Mouse (Mus musculus) heart, adult 2 months (tissue): ENCODE measurements at regions not wholly inside any gene's neighbourhood (a gene's known extent, or its start where the extent isn't known, plus 50 kb on each side); places are given as distances from the start of the nearest gene placed in this dataset.

Experiments
- DNase-seq, 2 experiments: peaks; one replicate each; pipeline ENCODE4 v3.0.0; 2021
- H3K27ac ChIP-seq: fragments of 200-600 bp; 2 replicates; pipeline ENCODE4 v1.8.1; 2022
- H3K27me3 ChIP-seq: fragments of 200-500 bp; 2 replicates; pipeline ENCODE4 v1.6.1; 2012; ENCODE audit warnings: mild to moderate bottlenecking, low read length, inconsistent platforms, mixed read lengths; ENCODE audit not compliant: control insufficient read depth, insufficient read depth
- H3K36me3 ChIP-seq: fragments of 200-500 bp; 2 replicates; pipeline ENCODE4 v1.6.1; 2012; ENCODE audit warnings: low read length, inconsistent platforms; ENCODE audit not compliant: control insufficient read depth, insufficient read depth
- H3K4me1 ChIP-seq: fragments of 200-500 bp; 2 replicates; pipeline ENCODE4 v1.6.1; 2011; ENCODE audit warnings: low read length; ENCODE audit not compliant: control insufficient read depth, insufficient read depth
- H3K4me3 ChIP-seq: fragments of 200-600 bp; 2 replicates; pipeline ENCODE4 v1.8.1; 2022
- H3K79me2 ChIP-seq: fragments of 200-500 bp; replicated peaks from 2 replicates; pipeline ENCODE4 v1.6.1; 2012; ENCODE audit warnings: mild to moderate bottlenecking, inconsistent platforms, low read length, moderate library complexity, mixed read lengths; ENCODE audit not compliant: control insufficient read depth, insufficient read depth
- H3K9ac ChIP-seq: fragments of 200-500 bp; 2 replicates; pipeline ENCODE4 v1.6.1; 2012; ENCODE audit warnings: low read depth, mild to moderate bottlenecking, control low read depth, inconsistent platforms, low read length, mixed read lengths
- CTCF ChIP-seq: fragments of 200-600 bp; IDR thresholded peaks from 2 replicates; pipeline ENCODE4 v1.8.1; 2022; ENCODE audit warnings: antibody characterized with exemption, mild to moderate bottlenecking, moderate library complexity
- EP300 ChIP-seq: fragments of 200-500 bp; IDR thresholded peaks from 2 replicates; pipeline ENCODE4 v1.6.1; 2011; ENCODE audit warnings: low read depth, low read length, control low read depth; ENCODE audit not compliant: insufficient read depth
- POLR2A ChIP-seq: fragments of 200-500 bp; IDR thresholded peaks from 2 replicates; pipeline ENCODE4 v1.6.1; 2011; ENCODE audit warnings: mild to moderate bottlenecking, low read depth, low read length, control low read depth; ENCODE audit not compliant: insufficient read depth
- WGBS: fragments of 180-500 bp; shearing (Covaris S2); methylation state at CpG from one replicate; pipeline ENCODE4 v1.1.7; 2018; 5-methylcytosine and 5-hydroxymethylcytosine counted together
- intact Hi-C: fragments of 180-260 bp; cut with DNase I; formaldehyde crosslinking; loops from one replicate; pipeline ENCODE4 v1.15.1; 2025

- no peak for DNase-seq
- no peak overlapping the region for H3K9ac ChIP-seq
- intact Hi-C loops, result no loop called here
- no peaks in the 10 kb centered on the region for H3K79me2 ChIP-seq
- H3K4me1 ChIP-seq, result no peaks in the 10 kb centered on the region; the same call in 1 of the 2 replicates
- H3K27ac ChIP-seq, result no peak overlapping the region
- no peak overlapping the region for H3K4me3 ChIP-seq
- no peaks in the 10 kb centered on the region for H3K27me3 ChIP-seq
- no peak for TF ChIP-seq CTCF
- no peak for TF ChIP-seq POLR2A
- no peak for TF ChIP-seq EP300
- no peaks in the 10 kb centered on the region for H3K36me3 ChIP-seq
- WGBS, result 85% methylated on average over 22 of the region's 22 CpGs
Measured at GRCm38 (mm10) chr10:111782195-111782810, 190.2 kb upstream of the Krr1 start.

GRCm38 (mm10) chr10:111783496-111783895, 189.0 kb upstream of the Krr1 start:
- 83% methylated on average over 3 of the region's 3 CpGs for WGBS
- DNase-seq, result no peak
- intact Hi-C loops, result no loop called here

GRCm38 (mm10) chr10:111784065-111784853, 188.2 kb upstream of the Krr1 start:
- WGBS, result 50% methylated on average over 12 of the region's 12 CpGs
- H3K79me2 ChIP-seq, result no peaks in the 10 kb centered on the region
- H3K4me3 ChIP-seq, result no peak overlapping the region
- intact Hi-C loops, result no loop called here
- no peaks in the 10 kb centered on the region for H3K4me1 ChIP-seq
- no peak for TF ChIP-seq CTCF
- no peak for TF ChIP-seq POLR2A
- TF ChIP-seq EP300, result no peak
- peak in 1 of 2 experiments; percentile 48 for DNase-seq
- H3K9ac ChIP-seq, result no peak overlapping the region
- no peaks in the 10 kb centered on the region for H3K27me3 ChIP-seq
- peak overlapping the region; percentile 2; the same call in 1 of the 2 replicates for H3K27ac ChIP-seq
- H3K36me3 ChIP-seq, result no peaks in the 10 kb centered on the region

More at GRCm38 (mm10) chr10:111783496-111783895, 189.0 kb upstream of the Krr1 start:
- H3K36me3 ChIP-seq, result no peaks in the 10 kb centered on the region
- TF ChIP-seq CTCF, result peak; percentile 20; the same call in 1 of the 2 replicates
- TF ChIP-seq POLR2A, result no peak
- H3K4me3 ChIP-seq, result no peak overlapping the region
- no peaks in the 10 kb centered on the region for H3K4me1 ChIP-seq
- no peak overlapping the region for H3K9ac ChIP-seq
- no peak overlapping the region for H3K27ac ChIP-seq
- H3K79me2 ChIP-seq, result no peaks in the 10 kb centered on the region
- no peaks in the 10 kb centered on the region for H3K27me3 ChIP-seq

GRCm38 (mm10) chr10:111787175-111787574, 185.3 kb upstream of the Krr1 start:
- no peak overlapping the region for H3K27ac ChIP-seq
- no peak overlapping the region for H3K9ac ChIP-seq
- intact Hi-C loops, result no loop called here

GRCm38 (mm10) chr10:111789264-111789663, 183.2 kb upstream of the Krr1 start:
- no peak overlapping the region for H3K4me3 ChIP-seq
- no peak overlapping the region for H3K27ac ChIP-seq
- no peaks in the 10 kb centered on the region for H3K36me3 ChIP-seq
- 95% methylated on average over 9 of the region's 9 CpGs for WGBS
- H3K27me3 ChIP-seq, result no peaks in the 10 kb centered on the region
- TF ChIP-seq CTCF (no peak), EP300 (no peak), POLR2A (no peak)
- intact Hi-C loops, result no loop called here
- no peaks in the 10 kb centered on the region for H3K79me2 ChIP-seq
- H3K4me1 ChIP-seq, result no peaks in the 10 kb centered on the region
- DNase-seq, result no peak
- no peak overlapping the region for H3K9ac ChIP-seq

More at GRCm38 (mm10) chr10:111787175-111787574, 185.3 kb upstream of the Krr1 start:
- no peaks in the 10 kb centered on the region for H3K4me1 ChIP-seq
- H3K79me2 ChIP-seq, result no peaks in the 10 kb centered on the region
- no peak for DNase-seq
- H3K27me3 ChIP-seq, result no peaks in the 10 kb centered on the region
- no peaks in the 10 kb centered on the region for H3K36me3 ChIP-seq
- no peak overlapping the region for H3K4me3 ChIP-seq
- 52% methylated on average over 9 of the region's 9 CpGs for WGBS
- TF ChIP-seq POLR2A, result no peak
- TF ChIP-seq CTCF, result no peak
- no peak for TF ChIP-seq EP300

- no peak overlapping the region for H3K9ac ChIP-seq
- DNase-seq, result no peak
- no peak overlapping the region for H3K4me3 ChIP-seq
- TF ChIP-seq CTCF, result no peak
- no peak for TF ChIP-seq POLR2A
- TF ChIP-seq EP300, result no peak
- no peaks in the 10 kb centered on the region for H3K27me3 ChIP-seq
- H3K4me1 ChIP-seq, result no peaks in the 10 kb centered on the region
- 97% methylated on average over 2 of the region's 2 CpGs for WGBS
- H3K79me2 ChIP-seq, result no peaks in the 10 kb centered on the region
- no peaks in the 10 kb centered on the region for H3K36me3 ChIP-seq
- no peak overlapping the region for H3K27ac ChIP-seq
- intact Hi-C loops, result no loop called here
Measured at GRCm38 (mm10) chr10:111790911-111791310, 181.6 kb upstream of the Krr1 start.
